Mouse (Mus musculus) brain, embryonic 14.5 days (tissue): ENCODE results near the gene Ube2r2.

Source experiments
- CTCF ChIP-seq: fragments of 200-500 bp; IDR thresholded peaks from 2 replicates; pipeline ENCODE4 v1.5.1; 2012; ENCODE audit warnings: inconsistent platforms, mild to moderate bottlenecking, moderate library complexity, borderline replicate concordance; ENCODE audit not compliant: insufficient read depth, insufficient read length; ENCODE audit errors: extremely low read depth
- POLR2A ChIP-seq: fragments of 200-500 bp; IDR thresholded peaks from 2 replicates; pipeline ENCODE4 v1.6.1; 2012; ENCODE audit warnings: mild to moderate bottlenecking, inconsistent platforms, borderline replicate concordance; ENCODE audit not compliant: poor library complexity, insufficient read depth, insufficient read length, severe bottlenecking; ENCODE audit errors: extremely low read depth

DNA sequence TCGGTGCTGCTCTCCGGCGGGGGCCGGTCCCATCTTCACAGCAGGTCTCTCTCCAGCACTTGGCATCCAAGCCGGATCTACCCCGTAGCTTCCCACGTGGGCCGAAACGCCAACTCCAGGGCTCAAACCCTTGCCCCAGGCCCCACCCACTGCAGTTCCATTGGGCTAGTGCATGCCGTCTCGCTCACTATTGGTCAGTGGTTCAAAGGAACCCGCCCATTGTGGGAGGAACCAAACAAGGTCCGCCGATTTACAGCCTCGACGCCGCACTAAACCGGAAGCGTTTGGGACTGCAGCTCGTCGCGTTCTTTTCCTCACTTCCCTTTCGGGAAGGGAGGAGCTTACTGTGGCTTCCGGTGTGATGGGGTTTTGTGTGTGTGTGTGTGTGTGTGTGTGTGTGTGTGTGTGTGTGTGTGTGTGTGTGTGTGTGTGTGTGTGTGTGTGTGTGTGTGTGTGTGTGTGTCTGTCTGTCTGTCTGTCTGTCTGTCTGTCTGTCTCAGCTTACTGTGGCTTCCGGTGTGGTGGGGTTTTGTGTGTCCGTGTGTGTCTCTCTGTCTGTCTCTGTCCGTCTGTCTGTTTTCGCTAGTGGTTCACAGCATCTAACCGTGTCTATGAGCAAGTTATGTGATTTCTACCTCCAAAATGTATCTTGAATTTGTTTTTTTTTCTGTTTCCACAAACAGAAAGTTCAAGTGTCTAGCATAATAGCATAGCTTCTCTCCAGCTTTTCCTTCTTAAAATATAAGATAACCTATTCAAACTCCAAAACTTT lies 11.2 kb upstream of the Ube2r2 start, which contains the start of gene Nol6:
- no peak for TF ChIP-seq CTCF
- TF ChIP-seq POLR2A: no peak; the same call in 1 of the 2 replicates
